Mouse (Mus musculus) small intestine, adult 2 months (tissue): Measurements from ENCODE around the gene Stap2.

Experiments
- CTCF ChIP-seq: fragments of 200-500 bp; IDR thresholded peaks from 2 replicates; pipeline ENCODE4 v1.5.1; 2012; ENCODE audit warnings: low read depth, mild to moderate bottlenecking, control low read depth, inconsistent platforms, low read length, moderate library complexity, mixed read lengths; ENCODE audit not compliant: insufficient replicate concordance, insufficient read length; ENCODE audit errors: extremely low read depth
- POLR2A ChIP-seq: fragments of 200-500 bp; IDR thresholded peaks from 2 replicates; pipeline ENCODE4 v1.6.1; 2012; ENCODE audit warnings: low read depth, mild to moderate bottlenecking, control low read depth, inconsistent platforms, low read length, moderate library complexity

GRCm38 (mm10) chr17:55969966-55970891 is 35.2 kb downstream of the Stap2 start, which contains the start of gene Shd:
- TF ChIP-seq POLR2A (no peak), CTCF (no peak)
